Mouse (Mus musculus): Measurements from ENCODE around the gene Synpo2.

Synpo2 gene

DNA sequence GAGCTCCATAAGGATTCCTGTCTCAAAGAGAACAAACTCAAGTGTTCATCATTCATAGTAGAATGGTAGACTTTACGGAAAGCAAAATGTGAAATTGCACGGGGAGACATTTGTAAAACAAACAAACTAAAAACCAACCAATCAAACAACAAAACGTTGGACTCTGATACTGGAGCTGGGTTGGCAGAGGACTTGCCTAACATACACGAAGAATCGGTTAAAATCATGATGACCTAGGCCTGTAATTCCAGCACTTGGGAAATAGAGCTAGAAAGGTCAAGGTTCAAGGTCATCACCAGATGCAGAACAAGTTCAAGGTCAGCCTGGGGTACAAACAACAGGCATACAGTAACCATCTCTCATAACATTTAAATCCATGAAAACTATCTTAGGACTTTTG lies 147.7 kb downstream of the Synpo2 start:
- no peak for DNase-seq

DNA sequence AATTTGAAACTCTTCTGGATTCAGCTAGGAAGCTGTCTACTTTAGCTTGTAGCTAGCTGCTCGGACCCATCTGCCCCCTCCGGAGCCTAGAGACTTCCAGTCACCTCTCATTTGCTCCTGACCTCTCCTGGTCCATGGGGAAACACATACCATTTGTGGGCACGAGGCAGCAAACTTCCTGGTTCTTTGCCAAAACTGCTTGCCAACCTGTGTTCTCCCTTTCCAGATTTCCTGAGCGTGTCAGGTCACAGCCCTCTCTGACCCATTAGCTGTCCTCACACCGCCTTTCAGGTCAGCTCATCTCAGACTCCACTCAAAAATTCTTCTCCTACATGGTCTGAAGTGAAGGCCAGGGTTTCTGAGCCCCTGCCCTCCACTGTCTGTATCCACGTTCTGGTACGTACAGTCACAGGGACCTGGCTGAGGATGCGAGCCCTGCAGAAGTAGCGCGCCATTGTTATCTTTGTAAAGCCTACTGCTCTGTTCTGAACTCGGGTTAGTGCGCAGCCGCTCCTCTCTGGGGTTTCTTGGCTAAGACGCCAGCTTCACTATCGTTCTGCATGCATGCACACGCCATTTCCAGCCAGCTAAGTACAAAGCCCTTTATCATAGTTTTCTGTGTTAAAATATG lies 150.0 kb downstream of the Synpo2 start:
- no peak for DNase-seq

DNA sequence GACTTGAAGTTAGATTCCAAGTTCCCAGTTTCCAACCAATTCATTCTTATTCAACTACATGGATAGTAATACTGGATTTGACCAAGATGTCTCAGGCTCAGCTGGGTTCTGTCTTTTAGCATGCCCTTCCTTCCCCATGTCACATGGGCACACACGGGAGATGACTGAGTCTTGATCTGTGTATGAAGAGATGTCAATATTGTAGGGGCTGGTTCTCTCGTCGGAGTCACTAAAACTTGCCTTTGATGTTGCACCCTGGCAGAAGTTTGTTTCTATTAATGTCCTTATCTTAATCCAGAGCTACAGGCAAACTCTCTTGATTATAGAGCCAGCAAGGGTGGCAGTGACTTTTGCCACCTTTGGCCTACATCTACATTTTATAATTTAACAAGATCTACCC lies 154.3 kb downstream of the Synpo2 start:
- no peak for DNase-seq

DNA sequence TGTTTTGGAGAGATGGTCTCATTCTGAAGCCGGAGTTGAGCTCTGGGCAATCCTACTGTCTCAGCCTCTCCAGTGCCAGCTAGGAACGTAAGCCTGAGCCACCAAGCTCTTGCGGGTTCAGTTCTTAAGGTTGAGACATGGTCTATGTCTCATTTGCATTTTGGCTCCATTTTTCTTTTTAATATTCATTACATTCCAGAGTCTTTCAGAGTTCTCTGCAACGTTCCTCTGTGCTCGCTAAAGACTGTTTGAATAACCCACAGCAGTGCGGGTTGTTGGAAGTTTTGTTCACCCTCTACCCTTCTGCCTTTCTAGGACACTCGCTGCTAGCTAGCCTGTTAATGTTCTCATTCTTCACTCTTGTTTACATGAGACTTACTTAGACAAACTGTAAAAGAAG lies 155.0 kb downstream of the Synpo2 start:
- no peak for DNase-seq

DNA sequence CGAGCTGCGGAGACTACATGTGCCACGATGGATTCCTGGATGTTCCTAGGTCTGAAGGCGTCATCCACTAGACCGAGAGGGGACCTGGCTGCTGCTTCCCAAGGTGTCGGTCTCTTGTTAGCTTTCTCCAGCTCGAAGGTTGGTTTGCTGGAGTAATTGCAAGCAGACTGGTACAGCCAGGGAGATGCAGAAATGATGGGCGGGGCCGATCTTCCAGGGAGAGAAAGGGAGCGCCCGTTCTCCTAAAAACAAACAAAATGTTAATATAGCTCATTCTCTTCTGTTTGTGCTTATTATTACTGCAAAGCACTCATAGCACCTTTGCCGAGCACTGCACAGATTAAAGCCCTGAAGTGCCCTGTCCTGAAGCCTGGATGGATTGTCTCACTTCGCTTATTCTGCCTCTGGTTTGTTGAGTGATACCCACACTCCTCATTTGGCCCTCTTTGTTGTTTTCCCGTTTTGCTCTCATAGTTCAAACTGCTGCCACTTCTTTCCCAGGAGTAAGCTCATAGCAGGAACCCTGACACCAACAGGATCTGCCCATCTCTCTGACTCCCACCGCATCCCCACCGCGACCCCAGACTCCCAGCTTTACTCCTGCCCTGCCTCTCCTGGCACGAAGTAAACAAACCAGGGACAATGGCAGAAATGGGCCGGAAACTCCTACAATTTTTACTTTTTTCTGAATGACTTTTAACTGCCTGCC lies 155.8 kb downstream of the Synpo2 start:
- no peak for DNase-seq

DNA sequence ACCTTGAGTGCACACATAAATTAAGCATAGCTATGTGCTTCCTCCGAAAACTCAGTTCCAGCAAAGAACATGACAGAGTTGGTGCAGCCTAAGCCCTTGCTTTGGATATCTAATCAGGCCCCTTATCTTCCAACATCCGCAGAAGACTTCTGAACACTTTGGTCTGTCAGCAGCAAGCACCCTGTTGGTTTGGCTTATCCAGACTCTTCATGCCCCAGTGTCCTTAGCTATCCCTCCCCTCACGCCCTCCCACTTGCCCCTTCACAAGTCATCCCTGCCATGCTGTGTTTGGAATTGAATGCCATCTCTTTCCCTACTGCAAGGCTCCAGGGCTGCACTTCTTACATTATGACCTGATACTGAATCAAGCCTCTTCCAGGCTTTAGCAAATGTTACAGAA lies 160.2 kb downstream of the Synpo2 start:
- DNase-seq, result no peak

DNA sequence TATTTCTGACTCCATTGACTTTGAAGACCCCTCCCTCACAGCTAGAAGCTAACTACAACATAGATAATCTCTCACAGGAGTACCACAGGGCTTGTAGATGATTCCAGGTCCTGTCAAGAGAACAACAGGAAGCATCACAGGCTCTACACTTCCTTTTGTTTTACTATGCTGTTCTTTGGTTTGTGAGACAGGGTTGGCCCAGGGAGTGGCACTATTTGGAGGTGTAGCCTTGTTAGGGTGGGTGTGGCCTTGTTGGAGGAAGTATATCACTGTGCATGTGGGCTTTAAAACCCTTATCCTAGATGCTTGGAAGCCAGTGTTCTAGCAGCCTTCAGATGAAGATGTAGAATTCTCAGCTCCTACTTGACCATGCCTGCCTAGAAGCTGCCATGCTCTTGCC lies 160.9 kb downstream of the Synpo2 start:
- DNase-seq, result no peak

DNA sequence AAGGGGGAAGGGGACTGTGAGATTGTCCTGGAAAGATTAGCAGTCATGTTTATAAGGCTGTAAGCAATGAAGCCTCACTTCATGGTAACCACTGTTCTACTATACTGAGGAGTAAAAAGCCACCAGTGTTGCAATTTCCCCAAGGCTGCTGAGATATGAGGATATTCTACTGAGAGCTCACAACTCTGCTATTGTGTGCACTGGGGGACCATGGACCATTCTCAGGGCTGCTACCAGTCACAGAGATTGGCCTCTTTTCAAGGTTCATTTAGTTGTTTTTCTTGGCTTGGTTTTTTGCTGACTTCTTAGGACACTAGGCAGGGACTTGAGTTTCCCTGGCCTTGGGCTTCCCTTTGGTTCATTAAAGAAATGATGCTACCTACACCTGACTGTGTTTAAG lies 162.6 kb downstream of the Synpo2 start:
- DNase-seq, result no peak

DNA sequence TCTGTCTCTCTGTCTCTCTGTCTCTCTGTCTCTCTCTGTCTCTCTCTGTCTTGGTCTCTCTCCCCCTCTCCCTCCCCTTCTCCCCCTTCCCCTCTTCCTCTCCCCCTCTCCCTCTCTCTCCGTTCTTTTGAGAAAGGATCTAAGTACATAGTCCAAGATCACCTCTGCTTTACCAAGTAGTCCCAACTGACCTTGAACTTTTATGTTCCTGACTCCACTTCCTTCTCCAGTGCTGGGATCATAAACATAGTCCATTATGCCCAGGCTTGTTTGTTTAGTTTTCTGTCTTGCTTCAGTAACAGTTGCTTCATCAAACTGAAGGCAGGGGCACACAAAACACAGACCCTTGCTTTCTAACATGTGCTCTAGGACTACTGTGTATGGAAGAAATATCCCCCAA lies 163.5 kb downstream of the Synpo2 start:
- no peak for DNase-seq

DNA sequence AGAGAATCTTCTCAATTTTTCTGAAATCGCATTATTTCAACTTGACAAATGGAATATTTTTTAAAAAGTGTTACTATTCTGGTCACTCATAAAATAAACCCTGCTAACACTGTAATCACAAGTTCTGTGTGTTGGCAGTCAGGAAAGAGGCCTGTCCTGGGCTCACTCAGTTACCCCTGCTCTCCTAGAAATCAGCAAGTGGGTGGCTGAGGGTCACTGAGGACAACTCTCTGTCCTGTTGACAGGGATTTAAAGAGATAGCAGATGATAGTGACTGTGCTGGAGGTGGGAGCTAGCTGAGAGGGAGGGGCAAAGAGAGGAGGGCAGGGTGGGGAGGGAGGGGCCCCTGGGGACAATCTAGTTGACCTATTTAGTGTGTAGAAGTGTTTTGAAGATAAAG lies 165.0 kb downstream of the Synpo2 start:
- DNase-seq, result no peak

DNA sequence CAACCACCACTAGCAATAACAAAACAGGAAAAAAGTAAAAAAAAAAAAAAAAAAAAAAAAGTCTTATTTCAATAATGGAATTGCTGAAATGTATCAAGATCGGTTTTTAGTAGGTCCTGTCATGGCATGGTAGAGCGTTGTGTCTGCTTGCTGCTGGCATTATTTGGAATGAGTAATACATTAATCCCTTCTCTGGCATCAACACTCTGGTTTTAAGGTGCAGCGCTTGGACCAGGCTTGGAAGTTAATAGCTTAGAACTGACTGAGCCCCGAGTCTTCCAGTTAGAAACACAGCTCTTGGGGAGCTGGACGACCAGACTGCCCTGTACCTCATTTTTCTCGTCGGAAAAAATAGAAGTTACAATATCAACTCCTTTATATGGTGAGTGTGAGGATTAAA lies 169.1 kb downstream of the Synpo2 start:
- DNase-seq, result no peak

DNA sequence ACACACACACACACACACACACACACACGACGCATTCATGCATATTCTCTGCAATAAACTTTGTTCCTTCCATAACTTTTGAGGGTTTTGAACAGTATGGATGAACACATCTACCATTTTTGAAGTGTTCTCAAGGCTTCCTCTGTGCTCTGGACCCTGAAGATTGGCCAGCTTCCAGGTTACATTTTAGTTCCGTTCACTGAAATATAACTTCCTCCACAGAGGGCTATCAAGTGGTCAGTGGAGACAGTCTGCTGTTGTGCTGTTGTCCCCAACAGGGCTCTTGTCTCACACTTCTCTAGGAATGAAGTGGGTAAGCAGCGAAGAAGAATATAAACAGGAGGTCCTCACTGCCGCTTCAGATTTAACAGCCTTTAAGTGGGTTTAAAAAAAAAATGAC lies 170.5 kb downstream of the Synpo2 start:
- DNase-seq, result no peak

DNA sequence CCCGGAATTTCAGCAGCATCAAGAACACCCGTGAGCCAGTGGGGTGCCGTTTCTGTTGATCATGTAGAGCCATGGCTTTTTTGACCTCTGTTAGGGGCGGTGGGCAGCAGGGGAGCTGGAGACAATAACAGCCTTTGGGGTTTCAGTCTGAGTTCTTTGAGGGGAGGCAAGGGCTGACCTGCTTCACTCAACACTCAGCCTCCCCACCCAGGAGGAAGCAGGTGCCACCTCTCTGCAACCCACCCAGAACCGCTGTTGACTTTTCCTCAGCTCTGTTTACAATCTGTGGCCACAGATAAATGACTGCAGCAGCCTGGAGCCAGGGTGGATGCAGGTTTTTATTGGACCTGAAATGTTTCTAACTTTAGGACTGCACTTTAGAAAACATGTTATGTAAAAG lies 171.8 kb downstream of the Synpo2 start:
- DNase-seq, result no peak

DNA sequence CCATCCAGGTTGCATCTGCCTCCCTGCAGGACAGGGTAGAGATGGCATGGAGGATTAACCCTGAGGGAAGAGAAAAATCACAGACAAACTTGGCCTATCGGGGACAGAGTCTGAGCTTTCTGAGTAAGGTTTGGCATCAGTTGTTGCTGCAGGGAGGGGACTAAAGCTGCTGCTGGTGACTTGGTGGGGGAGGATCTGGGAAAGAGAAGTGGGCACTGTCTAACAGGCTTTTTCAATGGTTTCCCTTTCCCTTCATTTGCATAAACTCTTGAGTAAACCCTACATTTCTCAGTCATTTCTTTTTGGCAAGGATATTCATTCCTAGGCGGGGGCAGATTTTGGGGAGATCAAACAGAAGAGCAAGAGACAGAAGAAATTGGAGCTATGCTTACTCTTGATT lies 174.0 kb downstream of the Synpo2 start:
- DNase-seq, result no peak

DNA sequence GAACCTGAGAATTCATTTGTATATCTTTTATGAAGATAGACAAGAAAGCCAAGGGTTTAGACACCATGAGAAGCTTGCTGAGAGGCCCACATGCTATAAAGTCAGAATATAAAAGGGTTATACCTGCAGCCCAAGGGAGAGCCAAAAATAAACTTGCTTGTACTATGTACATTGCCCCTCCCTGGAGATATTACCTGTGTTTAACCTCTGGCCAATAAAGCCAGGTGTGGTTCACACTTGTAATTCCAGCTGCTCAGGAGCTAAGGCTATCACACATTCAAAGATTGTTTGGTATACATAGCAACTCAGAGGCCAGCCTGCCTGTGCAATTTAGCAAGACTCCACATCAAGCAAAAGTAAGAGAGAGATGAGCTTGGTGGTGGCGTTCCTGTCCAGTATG lies 177.1 kb downstream of the Synpo2 start:
- DNase-seq, result no peak

DNA sequence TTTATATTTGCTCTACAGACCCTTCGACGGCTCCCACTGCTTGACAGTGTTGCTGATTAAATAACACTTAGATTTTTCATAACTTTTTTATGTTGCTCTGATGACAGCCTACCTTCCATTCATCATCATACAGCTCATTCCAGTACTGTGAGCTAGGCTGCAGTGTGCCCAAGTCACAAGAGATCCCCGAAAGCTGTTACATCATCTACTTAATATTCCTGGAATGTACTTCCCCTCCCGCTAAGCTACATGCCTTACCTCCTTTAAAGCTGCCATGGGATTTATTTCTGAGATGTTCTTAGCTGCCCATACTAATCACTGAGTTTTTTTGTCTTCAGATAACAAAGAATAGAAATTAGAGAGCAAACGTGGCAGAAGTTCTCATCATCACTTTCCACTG lies 181.8 kb downstream of the Synpo2 start:
- DNase-seq, result no peak

DNA sequence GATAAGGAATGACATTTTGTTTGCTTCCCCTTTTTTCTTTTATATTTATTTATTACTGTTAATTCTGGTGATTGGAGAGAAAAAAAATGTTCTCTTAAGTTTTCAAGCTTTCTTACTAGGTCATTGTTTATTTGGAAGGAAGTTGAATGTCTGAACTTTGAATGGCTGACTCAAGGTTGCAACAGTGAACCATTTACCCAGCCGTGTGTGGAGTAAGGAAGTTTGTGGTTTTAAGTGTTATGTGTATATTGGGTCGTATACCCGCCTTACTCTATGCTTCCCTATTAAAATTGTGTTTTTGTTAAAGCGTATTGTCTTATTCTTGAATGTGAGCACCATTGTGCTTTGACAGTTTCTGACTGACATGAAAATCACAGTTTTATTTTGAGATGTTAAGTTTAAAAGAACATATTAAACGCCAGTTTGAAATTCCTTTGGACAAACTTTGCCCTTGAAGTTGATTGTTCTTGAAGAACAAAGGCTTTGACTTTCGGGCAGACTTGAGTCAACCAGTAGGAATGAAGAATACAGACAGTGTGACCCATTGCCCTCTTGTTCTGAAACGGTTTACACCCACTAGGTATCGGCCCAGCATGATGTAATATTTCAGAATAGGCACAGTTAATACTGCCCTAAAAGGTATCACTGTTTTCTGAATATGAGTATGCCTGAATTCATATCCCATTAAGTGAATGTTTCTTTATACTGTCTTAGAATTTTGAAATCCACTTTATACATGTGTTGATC lies 182.6 kb downstream of the Synpo2 start:
- no peak for DNase-seq

DNA sequence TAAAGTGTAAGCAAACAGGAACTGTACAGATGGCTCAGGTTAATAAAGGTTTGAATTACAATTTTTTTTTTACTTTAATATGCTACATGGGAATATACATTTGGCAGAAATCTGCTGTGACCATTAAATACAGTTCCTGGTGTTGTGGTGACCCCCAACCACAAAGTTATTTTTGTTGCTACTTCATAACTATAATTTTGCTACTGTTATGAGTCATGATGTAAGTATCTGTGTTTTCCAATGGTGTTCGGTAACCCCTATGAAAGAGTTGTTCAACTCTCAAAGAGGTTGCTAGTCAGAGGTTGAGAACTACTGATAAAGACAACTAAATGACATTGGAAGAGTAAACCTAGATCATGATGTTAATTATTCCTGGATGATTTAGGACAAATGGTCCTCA lies 193.6 kb downstream of the Synpo2 start:
- DNase-seq, result no peak

DNA sequence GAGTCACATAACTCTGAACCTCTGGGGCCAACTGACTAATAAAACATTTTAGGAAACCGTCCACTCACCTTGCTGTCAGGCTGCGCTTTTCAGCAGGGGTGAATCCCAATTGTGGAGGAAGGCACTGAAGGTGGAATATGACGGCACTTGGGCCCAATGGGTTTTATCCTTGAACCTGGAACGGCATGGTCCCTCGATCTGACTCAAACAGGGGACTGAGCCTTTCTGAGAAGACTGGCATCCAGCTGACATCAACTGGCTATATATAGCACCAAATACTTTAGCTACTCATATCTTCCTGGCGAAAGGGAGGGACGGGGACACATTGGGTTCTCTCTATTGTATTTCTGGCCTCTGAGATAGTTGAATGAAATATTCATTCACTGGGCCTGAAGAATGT lies 201.2 kb downstream of the Synpo2 start, which contains the start of gene Myoz2:
Gene Myoz2 (minus strand): TSS at position 264 of the 400 bp plus-strand sequence.
- DNase-seq, result no peak

DNA sequence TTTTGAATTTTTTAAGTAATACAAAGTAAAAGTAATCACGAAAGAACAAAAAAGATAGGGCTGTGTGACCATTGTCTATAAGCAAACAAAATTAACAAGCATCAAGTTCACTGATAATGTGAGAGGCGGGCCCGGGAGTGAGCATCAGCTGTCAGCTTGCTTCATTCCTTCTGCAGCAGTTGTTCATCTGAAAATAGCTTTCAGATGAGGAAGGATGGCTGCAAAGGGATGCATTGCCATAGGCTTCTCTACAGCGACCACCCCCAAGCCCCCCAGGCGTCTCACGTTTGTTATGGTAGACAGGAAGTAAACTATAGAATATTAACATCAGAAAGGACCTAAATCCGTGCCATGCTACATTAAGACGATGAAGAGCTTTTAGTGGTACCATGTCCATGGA lies 202.1 kb downstream of the Synpo2 start:
- no peak for DNase-seq

Data from spleen, adult 18-20 months (tissue).